Mouse (Mus musculus): ENCODE measurements at regions not wholly inside any gene's neighbourhood (a gene's known extent, or its start where the extent isn't known, plus 50 kb on each side); places are given as distances from the start of the nearest gene placed in this dataset. TPM values are rescaled to one million over a fixed set of nuclear protein-coding genes. Genes with fewer than 3 reads are reported as not detected.

Small RNA genes lying in the stretch of these regions (microRNA-seq; reads per million reads assigned to microRNA genes)
- not detected for gene Gm27760
